In genomic region chr10:96264866-96265265, GRCm38 (mm10) we compare ENCODE assay signal across 10 mouse cellular contexts.
DNase-seq lines count a peak whose midpoint lies in the region; ATAC-seq and TF ChIP-seq lines count a peak whose summit lies in the region.
"Had no signal": no experiment of that assay in that cellular context is flagged by ENCODE, and none has a peak within 500 bp of the region (broad histone marks: within the 10 kb centered on the region; RNA-seq: fewer than 3 reads in every experiment).

No protein-coding gene starts in this region.

- H3K4me3 ChIP-seq in kidney, embryonic 14.5 days (ENCODE audit: low read length), result no peak overlapping the region
- peak overlapping the region in 1 of 3 experiments; percentile 33 for H3K4me3 ChIP-seq in CH12.LX (replicated peaks in 1 of 3; ENCODE audit: low read depth in 2 of 3, low read length in 2 of 3, poor library complexity in 1 of 3)
- no peak overlapping the region for H3K4me3 ChIP-seq in embryonic facial prominence, embryonic 11.5 days (ENCODE audit: low read depth, low read length)
- no peak overlapping the region for H3K4me3 ChIP-seq in limb, embryonic 14.5 days (replicated peaks; ENCODE audit: low read length)
- no peak overlapping the region for H3K4me3 ChIP-seq in liver, embryonic 12.5 days
- H3K4me3 ChIP-seq: erythroblast, embryonic 14.5 days; neural tube, embryonic 13.5 days had no signal

- peak; percentile 70; the same call in 1 of the 2 replicates for ATAC-seq in kidney, embryonic 14.5 days (ENCODE audit: low FRiP score, low TSS enrichment)
- 0 out of 2 replicates have a peak, but pooled peaks have one; percentile 54 for ATAC-seq in embryonic facial prominence, embryonic 11.5 days (replicated peaks; ENCODE audit: insufficient number of reproducible peaks, low FRiP score, low TSS enrichment, low read depth)
- ATAC-seq in limb, embryonic 14.5 days (ENCODE audit: low FRiP score, low read depth), result no peak
- ATAC-seq in CD4-positive, CD25-positive, alpha-beta regulatory T cell, adult 4 months, result no peak
- no peak for ATAC-seq in liver, embryonic 12.5 days
- no peak for ATAC-seq in erythroblast, adult 5-6 weeks (replicated peaks; ENCODE audit: low FRiP score, poor library complexity, severe bottlenecking)

- H3K9me3 ChIP-seq in kidney, embryonic 14.5 days (ENCODE audit: control insufficient read depth, low read length), result no peaks in the 10 kb centered on the region
- no peaks in the 10 kb centered on the region for H3K9me3 ChIP-seq in CH12.LX (replicated peaks; ENCODE audit: low read length)
- H3K9me3 ChIP-seq in embryonic facial prominence, embryonic 11.5 days (replicated peaks; ENCODE audit: control insufficient read depth, low read length), result no peaks in the 10 kb centered on the region
- H3K9me3 ChIP-seq in limb, embryonic 14.5 days (ENCODE audit: control insufficient read depth, low read length), result no peaks in the 10 kb centered on the region
- no peaks in the 10 kb centered on the region for H3K9me3 ChIP-seq in liver, embryonic 12.5 days (replicated peaks)
- H3K9me3 ChIP-seq: neural tube, embryonic 13.5 days had no signal

- no peak for TF ChIP-seq CTCF in CH12.LX (conservative IDR thresholded peaks at IDR 0.05 in 1 of 2, IDR thresholded peaks at IDR 0.05 in 1 of 2; ENCODE audit: low read depth in 2 of 2, low read length in 2 of 2)

- WGBS in kidney, embryonic 14.5 days, result 40% methylated on average over 4 of the region's 4 CpGs
- 77% methylated on average over 4 of the region's 4 CpGs for WGBS in embryonic facial prominence, embryonic 11.5 days
- 66% methylated on average over 4 of the region's 4 CpGs for WGBS in limb, embryonic 14.5 days
- WGBS in liver, embryonic 12.5 days (ENCODE audit: insufficient replicate concordance), result 68% methylated on average over 4 of the region's 4 CpGs

- peaks cover 24% of the 10 kb centered on the region for H3K4me1 ChIP-seq in kidney, embryonic 14.5 days (ENCODE audit: control insufficient read depth, insufficient read depth, low read length)
- H3K4me1 ChIP-seq in CH12.LX (ENCODE audit: control insufficient read depth in 1 of 2, insufficient read depth in 2 of 2), result peaks cover 23 to 62% of the 10 kb centered on the region in 2 experiments
- no peaks in the 10 kb centered on the region for H3K4me1 ChIP-seq in embryonic facial prominence, embryonic 11.5 days (ENCODE audit: control insufficient read depth, insufficient read depth, low read length)
- H3K4me1 ChIP-seq in limb, embryonic 14.5 days (ENCODE audit: control insufficient read depth, insufficient read depth, low read length), result peaks cover 41% of the 10 kb centered on the region
- peaks cover 5% of the 10 kb centered on the region; the same call in 1 of the 2 replicates for H3K4me1 ChIP-seq in liver, embryonic 12.5 days

- in situ Hi-C loops in CH12.LX (cut with MboI; ENCODE audit: low pct_ligation_motif_present, low pct_unique_long_range_greater_than_20kb, low sequenced_read_pairs), result loop anchor here (5.0 kb wide), 1 partner anchor 107 kb away; no protein-coding TSS in a partner anchor

- TF ChIP-seq POLR2A in CH12.LX (IDR thresholded peaks at IDR 0.05; ENCODE audit: low read depth, low read length), result no peak
- TF ChIP-seq POLR2A in limb, embryonic 14.5 days (IDR thresholded peaks at IDR 0.05; ENCODE audit: borderline replicate concordance, extremely low read depth, insufficient read depth, insufficient read length), result no peak

- TF ChIP-seq EP300 in CH12.LX (IDR thresholded peaks at IDR 0.05; ENCODE audit: low read length), result no peak

- no peak overlapping the region for H3K4me2 ChIP-seq in kidney, embryonic 14.5 days (replicated peaks; ENCODE audit: low read depth, low read length)
- H3K4me2 ChIP-seq in CH12.LX (ENCODE audit: insufficient read depth, low read depth, poor library complexity, severe bottlenecking), result peak overlapping the region; percentile 72
- no peak overlapping the region for H3K4me2 ChIP-seq in embryonic facial prominence, embryonic 11.5 days (ENCODE audit: low read depth, low read length)
- H3K4me2 ChIP-seq in limb, embryonic 14.5 days (replicated peaks; ENCODE audit: low read depth, low read length, severe bottlenecking), result no peak overlapping the region
- no peak overlapping the region for H3K4me2 ChIP-seq in liver, embryonic 12.5 days
- H3K4me2 ChIP-seq: neural tube, embryonic 13.5 days had no signal

- DNase-seq in kidney, adult 9 months, result no peak
- no peak for DNase-seq in CH12.LX (ENCODE audit: extremely low read depth)
- DNase-seq in embryonic facial prominence, embryonic 11.5 days (ENCODE audit: low spot score), result no peak
- peak; percentile 43 for DNase-seq in limb, embryonic 14.5 days (ENCODE audit: low spot score)

- no peaks in the 10 kb centered on the region for H3K79me2 ChIP-seq in CH12.LX (replicated peaks; ENCODE audit: control insufficient read depth, extremely low read depth, insufficient read depth, poor library complexity, severe bottlenecking)

- H3K9ac ChIP-seq in kidney, embryonic 14.5 days (ENCODE audit: low read depth, low read length), result peak overlapping the region; percentile 23; the same call in 1 of the 2 replicates
- peak overlapping the region; percentile 40 for H3K9ac ChIP-seq in CH12.LX (ENCODE audit: insufficient read depth, low read depth)
- H3K9ac ChIP-seq in embryonic facial prominence, embryonic 11.5 days (replicated peaks; ENCODE audit: low read length), result no peak overlapping the region
- H3K9ac ChIP-seq in limb, embryonic 14.5 days (ENCODE audit: low read depth, low read length, severe bottlenecking), result no peak overlapping the region
- no peak overlapping the region for H3K9ac ChIP-seq in liver, embryonic 12.5 days
- H3K9ac ChIP-seq: neural tube, embryonic 13.5 days had no signal

- no peak for TF ChIP-seq RAD21 in CH12.LX (IDR thresholded peaks at IDR 0.05; ENCODE audit: low read depth, low read length)

- dilution Hi-C loops in CH12.LX (cut with MboI; ENCODE audit: extremely low pct_ligation_motif_present, extremely low pct_unique_long_range_greater_than_20kb, low sequenced_read_pairs), result no loop called here

- no peaks in the 10 kb centered on the region for H3K36me3 ChIP-seq in kidney, embryonic 14.5 days (ENCODE audit: control insufficient read depth, insufficient read depth, low read length)
- H3K36me3 ChIP-seq in CH12.LX (replicated peaks in 1 of 2; ENCODE audit: control insufficient read depth in 1 of 2, insufficient read depth in 1 of 2, low read length in 1 of 2), result no peaks in the 10 kb centered on the region
- no peaks in the 10 kb centered on the region for H3K36me3 ChIP-seq in embryonic facial prominence, embryonic 11.5 days (replicated peaks; ENCODE audit: control insufficient read depth, insufficient read depth, low read depth, low read length)
- H3K36me3 ChIP-seq in limb, embryonic 14.5 days (ENCODE audit: control insufficient read depth, insufficient read depth, low read length), result no peaks in the 10 kb centered on the region
- H3K36me3 ChIP-seq in liver, embryonic 12.5 days, result no peaks in the 10 kb centered on the region
- H3K36me3 ChIP-seq: neural tube, embryonic 13.5 days had no signal

- H3K27me3 ChIP-seq in kidney, embryonic 14.5 days (ENCODE audit: control insufficient read depth, insufficient read depth, low read length), result no peaks in the 10 kb centered on the region
- H3K27me3 ChIP-seq in CH12.LX (replicated peaks), result no peaks in the 10 kb centered on the region
- H3K27me3 ChIP-seq in embryonic facial prominence, embryonic 11.5 days (ENCODE audit: control insufficient read depth, insufficient read depth, low read length), result no peaks in the 10 kb centered on the region
- no peaks in the 10 kb centered on the region for H3K27me3 ChIP-seq in limb, embryonic 14.5 days (ENCODE audit: control insufficient read depth, insufficient read depth, low read length)
- H3K27me3 ChIP-seq in liver, embryonic 12.5 days (replicated peaks), result no peaks in the 10 kb centered on the region
- H3K27me3 ChIP-seq: neural tube, embryonic 13.5 days had no signal

- H3K27ac ChIP-seq in kidney, embryonic 14.5 days (ENCODE audit: low read depth, low read length), result peak overlapping the region; percentile 51; the same call in 1 of the 2 replicates
- H3K27ac ChIP-seq in CH12.LX (ENCODE audit: insufficient read depth, low read depth), result peak overlapping the region; percentile 94
- H3K27ac ChIP-seq in embryonic facial prominence, embryonic 11.5 days (replicated peaks; ENCODE audit: low read depth, low read length), result no peak overlapping the region
- peak overlapping the region; percentile 33; the same call in 1 of the 2 replicates for H3K27ac ChIP-seq in limb, embryonic 14.5 days (replicated peaks; ENCODE audit: low read depth, low read length)
- H3K27ac ChIP-seq in liver, embryonic 12.5 days, result no peak overlapping the region
- H3K27ac ChIP-seq: neural tube, embryonic 13.5 days had no signal

TF ChIP-seq in CH12.LX, 34 proteins besides CTCF, POLR2A, EP300 and RAD21:
- TF ChIP-seq UBTF (IDR thresholded peaks at IDR 0.05; ENCODE audit: low read depth, low read length) (no peak), NRF1 (IDR thresholded peaks at IDR 0.05; ENCODE audit: low read depth, low read length) (0 out of 2 replicates have a peak, but pooled peaks have one; percentile 38)
TF ChIP-seq in CH12.LX: peak in this region for 1.

Comparison
In these comparisons a context has a peak if more than half of its experiments do, and no peak if none do; other contexts are left out.
1. ATAC-seq: peak in kidney, embryonic 14.5 days (single experiment) and embryonic facial prominence, embryonic 11.5 days (single experiment); none in limb, embryonic 14.5 days (single experiment), CD4-positive, CD25-positive, alpha-beta regulatory T cell, adult 4 months (single experiment), liver, embryonic 12.5 days (single experiment) and erythroblast, adult 5-6 weeks (single experiment).
2. H3K27ac ChIP-seq: peak in kidney, embryonic 14.5 days (single experiment), CH12.LX (single experiment) and limb, embryonic 14.5 days (single experiment); none in embryonic facial prominence, embryonic 11.5 days (single experiment) and liver, embryonic 12.5 days (single experiment).
3. H3K9ac ChIP-seq: peak in kidney, embryonic 14.5 days (single experiment) and CH12.LX (single experiment); none in embryonic facial prominence, embryonic 11.5 days (single experiment), limb, embryonic 14.5 days (single experiment) and liver, embryonic 12.5 days (single experiment).